Mouse (Mus musculus): ENCODE data around the gene Dpp8. TPM values are rescaled to one million over a fixed set of nuclear protein-coding genes. Genes with fewer than 3 reads are reported as not detected.
"Not testable (repeated sequence)": the region's sequence is repeated elsewhere in the genome, so short reads cannot be mapped to it uniquely, and the experiment has no call there.

The Dpp8 gene
- total RNA-seq, 1 experiment from 2014 or later = 99.4 TPM

DNA sequence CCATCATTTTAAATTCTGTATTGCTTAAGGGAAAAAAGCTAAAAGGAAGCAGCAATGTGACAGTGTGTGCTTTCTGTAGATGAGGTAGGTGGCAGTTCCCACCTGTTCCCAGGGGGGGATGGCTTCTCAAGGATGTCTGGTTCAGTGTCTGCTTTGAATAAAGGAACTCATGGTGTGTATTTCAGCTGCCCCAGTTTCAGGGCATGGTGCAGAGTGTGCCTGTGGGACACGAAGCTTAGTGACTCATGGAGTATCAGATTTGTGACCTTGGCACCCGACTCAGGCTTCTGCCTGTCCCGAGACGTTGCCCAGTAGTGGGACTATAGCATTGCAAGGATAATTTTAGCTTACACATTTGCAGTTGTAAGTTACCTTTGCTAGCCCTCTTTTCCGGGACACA lies 45.3 kb downstream of the Dpp8 start:
- no peak for ATAC-seq (replicated peaks; ENCODE audit: insufficient number of reproducible peaks, low FRiP score, low TSS enrichment, poor library complexity, severe bottlenecking)

DNA sequence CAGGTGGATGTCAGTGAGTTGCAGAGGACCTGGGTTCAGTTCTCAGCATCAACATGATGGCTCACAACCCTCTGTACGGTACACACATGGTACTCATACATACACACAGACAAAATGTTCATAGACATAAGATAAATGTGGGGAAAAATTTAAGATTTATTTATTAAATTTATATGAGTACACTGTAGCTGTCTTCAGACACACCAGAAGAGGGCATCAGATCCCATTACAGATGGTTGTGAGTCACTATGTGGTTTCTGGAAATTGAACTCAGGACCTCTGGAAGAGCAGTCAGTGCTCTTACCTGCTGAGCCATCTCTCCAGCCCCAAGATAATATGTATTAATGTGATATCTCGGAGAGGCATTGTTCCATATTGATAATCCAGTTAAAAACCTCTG lies 47.9 kb downstream of the Dpp8 start:
- ATAC-seq (replicated peaks; ENCODE audit: insufficient number of reproducible peaks, low FRiP score, low TSS enrichment, poor library complexity, severe bottlenecking) = not testable (repeated sequence)

DNA sequence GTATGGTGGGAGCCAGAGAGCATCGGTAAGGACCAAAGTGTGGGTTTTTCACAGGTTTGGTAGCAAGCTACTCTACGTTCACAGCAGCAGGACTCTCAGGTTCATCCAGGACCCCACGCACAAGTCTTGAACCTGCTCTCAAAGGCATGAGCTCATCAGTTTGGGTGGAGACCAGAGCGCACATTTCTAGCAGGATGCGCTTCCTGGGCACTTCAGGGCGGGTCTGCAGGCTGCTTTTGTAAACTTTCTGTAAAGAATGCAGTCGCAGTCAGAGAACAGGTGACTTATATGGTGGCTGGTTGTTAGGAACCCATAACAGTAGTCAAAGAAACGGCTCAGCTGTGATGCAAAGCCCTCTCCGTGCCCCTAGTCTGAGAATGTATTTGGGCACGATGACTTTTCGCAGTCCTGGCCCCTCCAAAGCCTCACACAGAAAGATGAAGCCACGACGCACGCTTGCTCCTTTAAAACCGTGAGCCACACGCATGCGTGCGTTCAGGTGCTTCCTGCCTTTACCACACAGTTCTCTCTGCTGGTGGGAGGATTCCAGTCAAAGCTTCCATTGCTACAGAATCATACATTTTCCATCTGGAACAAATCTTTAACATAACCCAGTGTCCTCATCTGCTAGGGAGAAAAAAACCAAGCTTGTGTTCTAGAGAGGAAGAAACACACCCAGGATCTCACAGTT lies 51.0 kb downstream of the Dpp8 start:
- ATAC-seq (replicated peaks; ENCODE audit: insufficient number of reproducible peaks, low FRiP score, low TSS enrichment, poor library complexity, severe bottlenecking) = no peak

DNA sequence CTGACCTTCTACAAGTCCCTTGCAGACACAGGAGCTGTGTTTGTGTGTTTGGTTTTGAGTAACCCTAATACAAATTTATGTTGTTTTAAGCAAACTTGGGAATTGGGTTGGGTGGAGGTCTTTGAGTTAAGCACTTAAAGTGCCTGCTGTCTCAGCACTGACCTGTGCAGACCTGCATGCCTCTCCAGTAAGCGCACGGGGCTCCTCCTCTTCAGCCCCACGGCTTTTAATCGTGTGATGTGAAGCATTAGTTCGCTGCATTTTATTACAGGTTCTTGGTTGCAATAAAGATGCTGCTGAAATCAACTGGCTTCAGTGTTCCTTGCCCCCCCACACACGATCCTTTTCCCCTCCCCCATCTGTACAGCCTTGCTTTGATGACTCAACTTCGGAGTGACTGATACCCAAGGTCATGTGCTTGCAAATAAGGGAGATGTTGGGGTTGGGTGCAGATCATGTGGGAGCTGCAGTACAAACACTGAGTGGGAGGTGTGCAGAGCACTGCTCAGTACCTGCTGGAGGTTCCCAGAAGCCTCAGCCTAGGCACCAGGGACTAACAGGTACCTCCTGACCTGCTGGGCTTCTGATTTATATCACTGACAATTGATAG lies 52.1 kb downstream of the Dpp8 start:
- ATAC-seq (replicated peaks; ENCODE audit: insufficient number of reproducible peaks, low FRiP score, low TSS enrichment, poor library complexity, severe bottlenecking) = no peak

DNA sequence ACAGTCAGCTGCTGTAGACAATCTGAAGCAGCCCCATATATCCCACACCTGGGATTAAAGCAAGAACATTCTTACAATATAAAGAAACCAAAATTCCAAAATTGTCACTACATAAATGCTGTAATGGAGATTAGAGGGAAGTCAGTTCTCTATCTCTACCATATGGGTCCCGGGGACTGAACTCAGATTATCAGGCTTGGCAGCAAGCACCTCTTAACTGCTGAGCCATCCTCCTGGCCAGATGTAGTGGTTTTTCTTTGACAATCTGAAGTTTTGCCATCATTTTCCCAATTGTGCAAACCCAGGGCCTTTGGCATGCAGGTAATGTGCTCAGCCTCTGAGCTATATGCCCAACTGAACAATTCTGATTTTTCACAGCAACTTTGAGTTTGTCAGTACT lies 53.1 kb downstream of the Dpp8 start:
- ATAC-seq (replicated peaks; ENCODE audit: insufficient number of reproducible peaks, low FRiP score, low TSS enrichment, poor library complexity, severe bottlenecking) = no peak

DNA sequence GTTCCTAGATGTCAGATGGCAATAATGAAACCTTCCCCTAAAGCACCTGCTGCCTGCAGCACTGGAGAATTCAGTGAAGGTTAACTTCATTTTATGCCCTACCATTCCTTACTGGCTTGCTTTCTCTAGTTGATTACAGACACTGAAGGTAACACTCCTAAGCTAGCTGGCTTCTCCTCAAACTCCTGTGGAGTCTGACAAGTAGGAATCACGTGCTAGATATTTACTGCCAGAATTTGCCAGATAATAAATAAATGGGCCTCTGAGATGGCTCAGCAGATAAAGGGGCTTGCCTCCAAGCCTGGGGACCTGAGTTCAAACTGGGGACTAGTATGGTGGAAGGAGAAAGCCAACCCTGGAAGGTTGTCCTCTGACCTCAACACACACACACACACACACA lies 54.6 kb downstream of the Dpp8 start:
- ATAC-seq (replicated peaks; ENCODE audit: insufficient number of reproducible peaks, low FRiP score, low TSS enrichment, poor library complexity, severe bottlenecking) = no peak

DNA sequence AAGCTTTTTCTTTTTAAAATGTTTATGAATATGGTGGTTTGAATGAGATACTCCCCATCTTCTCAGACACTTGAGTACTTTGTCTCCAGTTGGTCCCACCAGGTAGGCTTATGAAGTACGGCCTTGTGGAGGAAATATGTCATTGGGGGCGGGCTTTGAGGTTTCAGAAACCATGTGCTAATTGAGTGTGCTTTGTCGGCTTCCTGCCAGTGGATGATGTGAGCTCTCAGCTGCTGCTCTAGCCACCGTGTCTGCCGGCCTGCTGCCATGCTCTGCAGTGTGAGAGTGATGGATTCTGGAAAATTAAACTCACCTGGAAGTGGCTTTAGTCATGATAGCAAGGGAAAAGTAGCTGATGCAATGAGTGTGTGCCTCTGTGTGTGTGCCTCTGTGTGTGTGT lies 55.3 kb downstream of the Dpp8 start:
- no peak for ATAC-seq (replicated peaks; ENCODE audit: insufficient number of reproducible peaks, low FRiP score, low TSS enrichment, poor library complexity, severe bottlenecking)

DNA sequence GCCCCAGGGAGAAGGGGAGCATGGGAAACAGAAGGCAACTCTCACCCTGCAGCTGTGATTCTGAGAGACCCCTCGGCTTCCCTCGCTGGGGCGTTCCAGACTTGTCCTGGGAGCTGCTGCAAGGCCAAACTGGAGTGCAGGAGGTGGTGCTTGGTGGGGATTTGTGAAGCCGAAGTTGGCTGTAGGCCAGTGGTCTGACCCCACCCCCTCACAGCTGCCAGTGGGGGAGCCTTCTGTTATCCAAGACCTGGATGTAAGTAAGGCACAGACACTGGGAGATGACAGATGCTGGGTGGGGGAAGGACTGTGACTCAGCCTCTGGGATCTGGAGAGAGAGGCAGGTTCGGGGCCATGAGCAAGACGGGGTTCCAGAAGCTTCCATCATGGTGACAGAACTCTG lies 62.0 kb downstream of the Dpp8 start:
- no peak for ATAC-seq (replicated peaks; ENCODE audit: insufficient number of reproducible peaks, low FRiP score, low TSS enrichment, poor library complexity, severe bottlenecking)

DNA sequence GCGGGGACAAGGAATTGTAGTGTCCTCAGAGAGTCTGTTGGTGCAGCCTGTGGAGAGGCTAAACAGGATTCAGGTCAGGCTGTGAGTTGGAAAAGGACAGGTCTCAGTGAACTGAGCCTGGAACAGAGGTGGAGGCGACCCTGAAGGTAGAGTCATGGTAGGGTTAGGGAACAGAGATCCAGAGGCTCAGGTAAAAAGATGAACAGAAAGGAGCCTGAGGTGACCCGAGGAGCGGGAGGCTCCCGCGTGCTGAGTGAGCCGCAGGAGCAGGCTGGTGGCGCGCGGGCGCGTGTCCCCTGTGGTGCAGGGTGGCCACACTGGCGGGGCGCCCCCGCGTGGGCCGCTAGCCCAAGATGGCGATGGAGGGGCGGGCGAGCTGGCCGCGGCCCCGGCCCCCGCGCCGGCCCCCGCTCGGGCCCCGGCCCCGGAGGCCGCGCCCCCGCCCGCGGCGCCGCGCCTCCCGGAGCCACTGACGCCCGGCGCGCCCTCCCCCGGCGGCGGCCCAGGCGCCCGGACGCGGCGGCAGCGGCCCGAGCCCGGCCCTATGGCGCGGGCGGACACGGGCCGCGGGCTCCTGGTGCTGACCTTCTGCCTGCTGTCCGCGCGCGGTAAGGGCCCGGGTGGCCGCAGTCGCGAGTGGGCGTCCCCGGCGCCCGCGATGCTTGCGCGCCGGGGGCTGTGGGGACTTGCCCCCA lies 68.9 kb downstream of the Dpp8 start, which contains the start of gene Igdcc4:
Igdcc4 (plus strand) TSS at position 496 of the 695 bp plus-strand sequence.
- no peak for ATAC-seq (replicated peaks; ENCODE audit: insufficient number of reproducible peaks, low FRiP score, low TSS enrichment, poor library complexity, severe bottlenecking)

DNA sequence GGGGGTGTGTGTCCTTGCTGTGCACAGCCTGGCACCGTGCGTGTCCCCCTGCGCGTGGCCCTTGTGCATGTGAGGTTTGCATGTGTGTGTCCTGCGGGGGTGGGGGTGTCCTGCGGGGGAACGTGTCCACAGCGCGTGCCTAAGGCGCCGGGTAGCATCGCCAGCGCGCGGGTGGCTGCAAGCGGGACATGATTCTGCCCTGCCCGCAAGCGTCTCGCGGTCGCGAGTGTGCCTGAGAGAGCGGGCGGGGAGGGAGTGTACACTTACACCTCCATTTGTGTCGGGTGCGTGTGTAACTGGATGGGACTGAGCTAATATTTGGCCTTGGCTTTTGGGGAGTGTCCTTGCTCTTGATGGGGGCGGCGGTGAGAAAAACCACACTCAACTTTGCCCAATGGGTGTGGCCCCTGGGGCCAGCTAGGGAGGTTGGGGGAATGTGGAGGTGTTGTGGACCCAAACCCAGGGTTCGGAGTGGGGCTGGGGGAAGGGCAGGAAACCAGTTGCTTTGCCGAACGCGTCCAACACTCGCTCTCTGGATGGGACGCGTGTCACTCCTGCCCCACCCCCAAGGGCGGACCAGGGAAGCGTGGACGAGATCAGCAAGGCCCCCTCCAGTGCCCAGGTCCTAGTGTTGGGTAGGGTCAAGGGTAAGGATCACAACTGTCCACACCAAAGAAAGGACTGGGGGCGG lies 69.6 kb downstream of the Dpp8 start:
- no peak for ATAC-seq (replicated peaks; ENCODE audit: insufficient number of reproducible peaks, low FRiP score, low TSS enrichment, poor library complexity, severe bottlenecking)

DNA sequence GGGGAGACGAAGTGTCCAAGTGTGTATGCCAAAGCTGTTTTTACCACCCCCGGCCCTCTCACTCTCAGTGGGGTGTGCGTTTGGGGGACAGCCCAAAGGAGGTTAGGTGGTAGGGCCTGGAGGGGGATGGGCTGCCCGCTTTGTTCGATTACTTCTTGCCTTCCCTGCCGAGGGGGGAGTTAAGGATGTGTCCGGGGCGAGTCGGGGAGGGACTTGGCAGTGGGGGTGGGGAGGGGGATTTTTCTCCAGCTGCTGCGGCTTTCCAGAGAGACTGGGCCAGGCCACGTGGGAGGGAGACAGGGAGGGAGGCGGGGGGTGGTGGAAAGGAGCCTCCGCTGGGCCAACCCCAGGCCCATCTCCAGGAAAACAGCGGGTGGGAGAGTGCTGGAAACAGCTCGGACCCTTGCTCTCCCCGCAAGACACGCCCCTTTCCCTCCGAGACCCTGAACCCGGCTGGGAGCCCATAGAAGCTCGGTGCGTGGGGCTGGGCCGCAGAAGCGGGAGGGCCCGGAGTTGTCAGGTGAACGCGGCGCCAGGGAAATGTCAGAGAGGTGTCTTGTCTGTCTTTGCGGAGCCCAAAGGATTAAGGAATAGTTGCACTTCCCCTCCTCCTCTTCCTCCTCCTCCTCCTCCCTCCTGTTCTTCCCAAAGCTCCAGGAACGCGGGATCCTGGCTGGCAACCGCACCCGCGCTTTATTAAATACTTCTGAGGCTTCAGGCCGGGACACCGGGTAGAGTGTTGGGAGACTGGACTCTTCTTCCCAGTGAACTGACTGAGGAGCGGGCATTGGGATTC lies 70.4 kb downstream of the Dpp8 start:
- ATAC-seq (replicated peaks; ENCODE audit: insufficient number of reproducible peaks, low FRiP score, low TSS enrichment, poor library complexity, severe bottlenecking) = no peak

DNA sequence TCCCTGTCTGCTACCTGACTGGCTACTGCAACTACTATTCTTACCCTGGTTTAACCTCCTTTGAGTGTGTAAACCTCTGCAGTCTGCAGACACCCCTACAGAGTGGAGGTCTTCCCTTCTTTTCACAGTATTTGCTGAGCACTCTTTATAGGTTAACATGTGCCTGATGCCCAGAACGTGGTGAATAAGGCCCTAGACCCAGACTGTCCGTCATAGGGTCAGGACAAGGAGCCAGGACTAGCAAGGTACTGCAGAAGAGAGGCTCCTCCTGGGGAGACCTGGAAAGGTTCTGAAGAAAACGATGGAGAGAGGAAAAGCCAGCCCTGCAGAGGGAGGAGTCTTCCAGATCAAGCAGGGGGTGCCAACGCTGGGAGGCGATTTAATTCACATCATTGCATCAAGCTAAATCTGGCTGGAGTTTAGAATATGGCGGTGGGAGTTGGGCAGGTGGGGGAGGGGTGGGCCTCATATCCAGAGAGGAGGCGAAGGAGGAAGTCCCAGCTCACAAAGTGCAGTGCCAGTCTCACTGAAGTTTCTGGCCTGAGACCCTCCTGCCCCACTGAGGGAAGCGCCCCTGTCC lies 71.0 kb downstream of the Dpp8 start:
- ATAC-seq (replicated peaks; ENCODE audit: insufficient number of reproducible peaks, low FRiP score, low TSS enrichment, poor library complexity, severe bottlenecking) = no peak

DNA sequence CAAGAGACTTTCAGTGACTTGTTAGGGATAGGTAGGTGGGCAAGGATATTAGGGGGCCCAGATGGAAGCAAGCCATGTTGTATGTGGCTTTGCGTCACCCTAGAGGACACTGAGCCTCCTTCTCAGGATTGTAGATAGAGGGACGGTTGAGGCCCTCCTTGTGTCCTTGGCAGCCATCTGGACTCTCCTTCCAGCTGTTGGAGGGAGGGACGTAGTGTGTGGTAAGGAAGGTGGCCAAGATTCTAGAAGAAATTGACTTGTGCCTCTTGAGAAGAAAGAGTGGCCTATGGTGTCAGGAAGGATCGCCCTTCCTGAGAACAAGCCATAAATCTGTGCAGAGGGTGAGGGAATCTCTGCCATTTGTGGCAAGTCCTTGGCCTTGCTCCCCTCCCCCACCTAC lies 74.6 kb downstream of the Dpp8 start:
- no peak for ATAC-seq (replicated peaks; ENCODE audit: insufficient number of reproducible peaks, low FRiP score, low TSS enrichment, poor library complexity, severe bottlenecking)

DNA sequence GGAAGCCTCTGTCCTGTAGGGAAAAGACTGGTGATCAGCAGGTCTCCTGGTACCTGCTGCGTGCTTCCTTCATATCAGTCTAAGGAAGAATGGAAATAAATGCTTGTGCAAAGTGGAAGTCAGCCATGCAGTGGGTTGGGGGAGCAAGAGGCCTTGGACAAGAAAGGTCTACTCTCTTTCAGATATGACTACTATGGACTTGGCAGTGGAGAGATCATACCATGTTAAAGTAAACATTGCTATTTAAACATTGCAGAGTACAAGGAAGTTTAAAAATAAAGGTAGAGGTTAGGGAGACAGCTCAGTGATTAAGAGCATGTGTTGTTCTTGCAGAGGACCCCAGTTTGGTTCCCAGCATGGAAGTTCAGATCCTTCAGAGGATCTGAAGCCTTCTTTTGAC lies 75.7 kb downstream of the Dpp8 start:
- no peak for ATAC-seq (replicated peaks; ENCODE audit: insufficient number of reproducible peaks, low FRiP score, low TSS enrichment, poor library complexity, severe bottlenecking)

DNA sequence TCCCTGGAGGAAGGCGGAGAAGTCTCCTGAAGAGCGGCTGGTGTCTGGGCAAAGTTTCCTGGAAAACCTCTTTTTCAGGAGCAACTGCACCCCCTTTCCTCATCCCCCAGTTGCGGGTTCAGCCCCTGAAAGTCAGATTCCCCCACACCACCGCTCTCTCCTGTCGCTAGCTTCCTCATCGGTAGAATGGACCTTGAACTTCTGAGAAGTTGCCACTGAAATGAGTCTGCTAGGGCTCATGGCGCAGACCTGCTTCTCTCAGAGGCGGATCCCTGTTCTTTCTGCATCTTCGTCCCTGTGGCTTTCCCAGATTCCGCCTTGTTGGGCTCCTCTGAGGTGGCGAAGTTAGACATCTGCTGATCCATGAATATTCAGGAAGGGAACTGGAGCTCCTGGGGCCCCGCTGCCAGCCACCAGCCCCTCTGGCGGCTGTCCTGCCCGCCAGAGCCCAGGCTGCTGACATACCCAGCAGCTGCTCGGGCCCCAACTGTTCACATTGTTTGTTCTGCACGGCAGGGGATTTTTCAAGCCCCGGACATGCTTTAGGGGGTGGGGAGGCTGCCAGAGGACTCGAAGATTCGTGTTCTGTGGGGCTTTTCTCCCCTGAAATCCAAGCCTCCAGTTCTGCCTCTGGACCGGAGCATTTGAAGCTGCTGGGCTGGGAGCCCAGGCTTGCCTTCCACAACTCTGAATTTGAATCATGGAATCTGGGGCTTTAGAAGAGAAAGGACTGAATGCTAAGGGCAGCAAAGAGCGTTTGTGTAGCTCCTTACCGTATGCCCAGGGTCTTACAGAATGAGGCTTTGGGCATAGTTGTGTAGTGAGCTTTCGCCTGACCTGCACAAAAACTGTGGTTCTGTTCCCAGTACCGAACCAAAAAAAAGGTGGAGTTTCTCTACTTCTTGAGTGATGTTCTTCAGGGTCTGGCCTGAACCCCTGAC lies 77.2 kb downstream of the Dpp8 start:
- no peak for ATAC-seq (replicated peaks; ENCODE audit: insufficient number of reproducible peaks, low FRiP score, low TSS enrichment, poor library complexity, severe bottlenecking)

DNA sequence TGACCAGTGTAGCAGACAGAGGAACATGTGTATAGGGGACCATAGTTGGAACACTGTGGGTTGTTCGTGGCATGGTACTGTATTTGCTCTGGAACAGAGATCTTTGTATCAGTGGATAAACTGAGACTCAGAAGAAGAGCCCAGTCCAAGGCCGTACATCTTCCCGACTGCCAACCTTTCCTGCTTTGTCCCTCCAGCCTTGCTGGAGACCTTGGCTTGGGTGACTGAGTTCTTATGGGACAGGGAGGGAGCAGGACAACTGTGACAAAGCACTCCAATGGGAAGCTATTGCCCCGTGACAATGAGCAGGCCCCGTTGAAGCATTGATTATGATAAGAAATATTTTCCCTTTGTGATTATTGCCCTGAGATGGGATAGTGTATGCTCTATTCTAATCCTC lies 79.5 kb downstream of the Dpp8 start:
- ATAC-seq (replicated peaks; ENCODE audit: insufficient number of reproducible peaks, low FRiP score, low TSS enrichment, poor library complexity, severe bottlenecking) = no peak

DNA sequence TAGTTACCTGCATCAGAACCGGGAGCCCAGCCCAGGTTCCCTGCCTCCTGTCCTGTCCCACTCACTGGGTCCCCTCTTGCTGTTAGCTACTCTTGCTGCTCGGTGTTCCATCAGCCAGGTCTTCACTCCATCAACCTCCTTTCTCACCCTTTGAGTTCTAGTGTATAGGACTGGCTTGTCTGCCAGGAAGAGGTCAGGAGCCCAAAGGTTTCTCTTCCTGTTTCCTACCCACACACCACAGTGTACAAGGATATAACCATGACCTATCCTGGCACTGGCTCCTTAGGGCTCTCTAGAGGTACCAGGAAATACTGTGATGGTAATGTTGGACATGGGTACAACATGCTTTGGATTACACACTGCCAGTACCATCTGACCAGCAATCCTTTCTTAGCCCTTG lies 81.5 kb downstream of the Dpp8 start:
- ATAC-seq (replicated peaks; ENCODE audit: insufficient number of reproducible peaks, low FRiP score, low TSS enrichment, poor library complexity, severe bottlenecking) = no peak
